Mouse (Mus musculus) lung, postnatal 0 days (tissue): ENCODE results near the gene Acsf2. TPM values are rescaled to one million over a fixed set of nuclear protein-coding genes. Genes with fewer than 3 reads are reported as not detected.

Experiments
- ATAC-seq: fragments of 200-750 bp; cut with Nextera tagmentation; 2 replicates; pipeline ENCODE4 v1.8.0; 2017; ENCODE audit warnings: moderate library complexity
- DNase-seq: peaks from one replicate; pipeline ENCODE4 v3.0.0-alpha.2; 2016; ENCODE audit warnings: low spot score
- H3K27ac ChIP-seq: fragments of 300-500 bp; sonication (generic); 2 replicates; pipeline ENCODE4 v1.5.1; 2014; ENCODE audit warnings: antibody characterized with exemption, mild to moderate bottlenecking, low read length, mixed read lengths
- H3K27me3 ChIP-seq: fragments of 300-500 bp; sonication (generic); replicated peaks from 2 replicates; pipeline ENCODE4 v1.6.1; 2014; ENCODE audit warnings: low read length, mixed read lengths; ENCODE audit not compliant: insufficient read depth
- H3K36me3 ChIP-seq: fragments of 300-500 bp; sonication (generic); 2 replicates; pipeline ENCODE4 v1.6.1; 2014; ENCODE audit warnings: low read length, mixed read lengths; ENCODE audit not compliant: insufficient read depth
- H3K4me1 ChIP-seq: fragments of 300-500 bp; sonication (generic); 2 replicates; pipeline ENCODE4 v1.6.1; 2014; ENCODE audit warnings: antibody characterized with exemption, low read depth, low read length, mixed read lengths; ENCODE audit not compliant: insufficient read depth
- H3K4me2 ChIP-seq: fragments of 300-500 bp; sonication (generic); replicated peaks from 2 replicates; pipeline ENCODE4 v1.6.1; 2014; ENCODE audit warnings: low read depth, mild to moderate bottlenecking, low read length, moderate library complexity, mixed read lengths
- H3K4me3 ChIP-seq: fragments of 300-500 bp; sonication (generic); 2 replicates; pipeline ENCODE4 v1.5.1; 2014; ENCODE audit warnings: low read depth, low read length
- H3K9ac ChIP-seq: fragments of 300-500 bp; sonication (generic); replicated peaks from 2 replicates; pipeline ENCODE4 v1.6.1; 2014; ENCODE audit warnings: low read depth, mild to moderate bottlenecking
- H3K9me3 ChIP-seq: fragments of 300-500 bp; sonication (generic); 2 replicates; pipeline ENCODE4 v1.6.1; 2016; ENCODE audit warnings: low read length, mixed read lengths
- CTCF ChIP-seq: IDR thresholded peaks from 2 replicates; pipeline ENCODE4 v1.5.1; 2016; ENCODE audit warnings: antibody characterized with exemption, mild to moderate bottlenecking
- EP300 ChIP-seq: IDR thresholded peaks from 2 replicates; pipeline ENCODE4 v1.6.1; 2016; ENCODE audit warnings: antibody characterized with exemption, mild to moderate bottlenecking, control low read depth
- WGBS: fragments of 180-500 bp; shearing (Covaris S2); extraction: QIAGEN DNeasy Blood & Tissue Kit; methylation state at CpG from one replicate; pipeline ENCODE4 v1.1.7; 2014; 5-methylcytosine and 5-hydroxymethylcytosine counted together
- polyA plus RNA-seq: library from polyadenylated mRNA; unstranded; fragments of >200 nt; fragmentation: Nextera tagmentation; extraction: Ambion mirVana; gene quantifications from 2 replicates; pipeline ENCODE4 v1.2.1, GENCODE M21; 2015

Acsf2 gene
- polyA plus RNA-seq, 1 experiment from 2014 or later = 3.4 TPM

- no peak for TF ChIP-seq CTCF
- TF ChIP-seq EP300 = no peak
- ATAC-seq (no peak), DNase-seq (no peak)
- WGBS = 62% methylated on average over 6 of the region's 6 CpGs
- no peaks in the 10 kb centered on the region for H3K36me3 ChIP-seq
- H3K27me3 ChIP-seq = no peaks in the 10 kb centered on the region
- H3K9me3 ChIP-seq = no peaks in the 10 kb centered on the region
- no peak overlapping the region for H3K4me3 ChIP-seq
- no peak overlapping the region for H3K27ac ChIP-seq
- H3K9ac ChIP-seq = no peak overlapping the region
- H3K4me1 ChIP-seq = peaks cover 12% of the 10 kb centered on the region; the same call in 1 of the 2 replicates
- H3K4me2 ChIP-seq = no peak overlapping the region
These were observed 35.1 kb downstream of the Acsf2 start for GRCm38 (mm10) chr11:94566534-94566933.

- 0 out of 2 replicates have a peak overlapping the region, but pooled peaks have one; percentile 29 for H3K9ac ChIP-seq
- WGBS = 27% methylated on average over 16 of the region's 16 CpGs
These were observed 36.6 kb downstream of the Acsf2 start for GRCm38 (mm10) chr11:94565151-94565479.

GRCm38 (mm10) chr11:94564437-94565150 lies 37.1 kb downstream of the Acsf2 start, which contains the start of gene Chad:
TSS of gene Chad (plus strand) at chr11:94565047.
- Histone ChIP-seq H3K9me3 (no peaks in the 10 kb centered on the region), H3K4me3 (peak within 1 kb of the TSS; percentile 23), H3K27me3 (no peaks in the 10 kb centered on the region), H3K9ac (peak within 1 kb of the TSS; percentile 29; the same call in 1 of the 2 replicates), H3K27ac (peak within 1 kb of the TSS; percentile 26; the same call in 1 of the 2 replicates), H3K4me2 (peak within 1 kb of the TSS; percentile 55), H3K4me1 (peaks cover 12% of the 10 kb centered on the region; the same call in 1 of the 2 replicates), H3K36me3 (no peaks in the 10 kb centered on the region)
- no peak for TF ChIP-seq EP300
- TF ChIP-seq CTCF = peak; percentile 56
- WGBS = 6% methylated on average over 35 of the region's 35 CpGs
- DNase-seq (peak; percentile 85), ATAC-seq (peak; percentile 83)

More at GRCm38 (mm10) chr11:94565151-94565479, 36.6 kb downstream of the Acsf2 start:
- Histone ChIP-seq H3K27ac (peak overlapping the region; percentile 26; the same call in 1 of the 2 replicates), H3K36me3 (no peaks in the 10 kb centered on the region), H3K4me1 (peaks cover 12% of the 10 kb centered on the region; the same call in 1 of the 2 replicates), H3K4me2 (peak overlapping the region; percentile 55), H3K27me3 (no peaks in the 10 kb centered on the region), H3K9me3 (no peaks in the 10 kb centered on the region), H3K4me3 (peak overlapping the region; percentile 23; the same call in 1 of the 2 replicates)
- TF ChIP-seq CTCF = peak; percentile 62
- no peak for TF ChIP-seq EP300
- DNase-seq (peak; percentile 49), ATAC-seq (peak; percentile 65)

- Histone ChIP-seq H3K4me1 (peaks cover 12% of the 10 kb centered on the region; the same call in 1 of the 2 replicates), H3K4me2 (peak overlapping the region; percentile 55), H3K9me3 (no peaks in the 10 kb centered on the region), H3K27ac (no peak overlapping the region), H3K36me3 (no peaks in the 10 kb centered on the region), H3K27me3 (no peaks in the 10 kb centered on the region), H3K9ac (no peak overlapping the region), H3K4me3 (no peak overlapping the region)
- 50% methylated on average over 5 of the region's 5 CpGs for WGBS
- TF ChIP-seq CTCF (no peak), EP300 (no peak)
- no peak for DNase-seq
- ATAC-seq = peak; percentile 14; the same call in 1 of the 2 replicates
These were observed 37.9 kb downstream of the Acsf2 start for GRCm38 (mm10) chr11:94563821-94564220.

GRCm38 (mm10) chr11:94563383-94563782 lies 38.3 kb downstream of the Acsf2 start:
- Histone ChIP-seq H3K4me2 (no peak overlapping the region), H3K9me3 (no peaks in the 10 kb centered on the region), H3K4me3 (no peak overlapping the region), H3K27ac (no peak overlapping the region), H3K9ac (no peak overlapping the region), H3K4me1 (peaks cover 12% of the 10 kb centered on the region; the same call in 1 of the 2 replicates), H3K27me3 (no peaks in the 10 kb centered on the region), H3K36me3 (no peaks in the 10 kb centered on the region)
- ATAC-seq = no peak
- 90% methylated on average over 5 of the region's 5 CpGs for WGBS
- TF ChIP-seq CTCF = no peak
- no peak for TF ChIP-seq EP300
- DNase-seq = no peak

GRCm38 (mm10) chr11:94558226-94558625 lies 43.4 kb downstream of the Acsf2 start:
- no peak overlapping the region for H3K9ac ChIP-seq
- DNase-seq (no peak), ATAC-seq (no peak)
- no peaks in the 10 kb centered on the region for H3K36me3 ChIP-seq
- WGBS = 43% methylated on average over 3 of the region's 3 CpGs
- no peaks in the 10 kb centered on the region for H3K27me3 ChIP-seq
- H3K4me2 ChIP-seq = no peak overlapping the region
- H3K4me1 ChIP-seq = no peaks in the 10 kb centered on the region
- H3K9me3 ChIP-seq = no peaks in the 10 kb centered on the region
- no peak for TF ChIP-seq EP300
- no peak for TF ChIP-seq CTCF
- no peak overlapping the region for H3K4me3 ChIP-seq
- no peak overlapping the region for H3K27ac ChIP-seq
